Mouse (Mus musculus): ENCODE measurements at regions not wholly inside any gene's neighbourhood (a gene's known extent, or its start where the extent isn't known, plus 50 kb on each side); places are given as distances from the start of the nearest gene placed in this dataset.

DNA sequence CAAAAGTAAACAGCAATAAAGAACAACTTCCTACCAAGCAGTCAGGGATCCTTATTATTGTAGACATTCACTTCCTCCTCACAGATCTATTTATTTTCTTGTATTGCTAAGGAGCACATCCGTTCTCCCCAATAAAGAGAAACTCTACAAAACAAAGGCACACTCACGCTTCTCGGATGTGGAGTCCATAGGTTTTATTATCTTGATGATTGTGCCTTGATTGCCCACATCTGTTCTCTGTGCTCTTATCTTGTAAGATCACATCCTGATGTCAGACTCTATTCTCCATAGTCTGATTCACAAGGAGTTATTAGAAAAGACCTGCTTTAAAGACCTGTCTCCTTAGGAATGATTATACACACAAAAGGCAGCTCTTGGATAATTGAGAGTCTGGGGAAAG is 356.4 kb downstream of the Phf3 start:
- no peak for TF ChIP-seq CTCF (conservative IDR thresholded peaks at IDR 0.05; ENCODE audit: low read length)
- TF ChIP-seq POU5F1 (IDR thresholded peaks at IDR 0.05; ENCODE audit: borderline replicate concordance, low read length) = no peak

Measured in E14TG2a.4 (cell line).